Mouse (Mus musculus) MEL (cell line): ENCODE results near the gene Prr15. TPM values are rescaled to one million over a fixed set of nuclear protein-coding genes. Genes with fewer than 3 reads are reported as not detected.

Source experiments
- DNase-seq: peaks from one replicate; pipeline ENCODE4 v3.0.0; 2011; ENCODE audit warnings: low read depth, low spot score
- H3K27ac ChIP-seq: 2 replicates; pipeline ENCODE4 v1.5.1; 2012; ENCODE audit warnings: low read depth, mild to moderate bottlenecking, control low read depth, low read length, moderate library complexity; ENCODE audit not compliant: control insufficient read depth
- H3K27me3 ChIP-seq, 2 experiments: fragments of 150-350 bp in 1 of 2; sonication (generic) in 1 of 2; 2 replicates each; pipeline ENCODE4 v1.6.1; 2012; ENCODE audit warnings: low read length in 2 of 2, mild to moderate bottlenecking in 2 of 2, improper control_type of control experiment in 1 of 2, moderate library complexity in 1 of 2; ENCODE audit not compliant: insufficient read depth in 2 of 2, control insufficient read depth in 1 of 2
- H3K36me3 ChIP-seq, 2 experiments: 2 replicates each; pipeline ENCODE4 v1.6.1; 2012 to 2014; ENCODE audit warnings: low read length in 2 of 2, improper control_type of control experiment in 1 of 2, inconsistent platforms in 1 of 2, mild to moderate bottlenecking in 1 of 2; ENCODE audit not compliant: insufficient read depth in 2 of 2, control insufficient read depth in 1 of 2
- H3K4me1 ChIP-seq, 2 experiments: fragments of 150-350 bp in 1 of 2; sonication (generic) in 1 of 2; 2 replicates each; pipeline ENCODE4 v1.6.1; 2012; ENCODE audit warnings: low read length in 2 of 2, improper control_type of control experiment in 1 of 2, mild to moderate bottlenecking in 1 of 2; ENCODE audit not compliant: insufficient read depth in 2 of 2, control insufficient read depth in 1 of 2
- H3K4me3 ChIP-seq, 2 experiments: fragments of 150-350 bp in 1 of 2; sonication (generic) in 1 of 2; 2 replicates each; pipeline ENCODE4 v1.5.1; 2012; ENCODE audit warnings: low read depth in 2 of 2, low read length in 2 of 2, mild to moderate bottlenecking in 2 of 2, moderate library complexity in 2 of 2, control low read depth in 1 of 2, improper control_type of control experiment in 1 of 2; ENCODE audit not compliant: control insufficient read depth in 1 of 2, insufficient read depth in 1 of 2
- H3K79me2 ChIP-seq: 2 replicates; pipeline ENCODE4 v1.6.1; 2012; ENCODE audit warnings: mild to moderate bottlenecking, low read length, moderate library complexity; ENCODE audit not compliant: control insufficient read depth, poor library complexity, insufficient read depth
- H3K9ac ChIP-seq: 2 replicates; pipeline ENCODE4 v1.6.1; 2012; ENCODE audit warnings: low read depth, mild to moderate bottlenecking, control low read depth, low read length, moderate library complexity; ENCODE audit not compliant: control insufficient read depth, poor library complexity, severe bottlenecking
- H3K9me3 ChIP-seq: fragments of 150-350 bp; sonication (generic); replicated peaks from 2 replicates; pipeline ENCODE4 v1.6.1; 2012; ENCODE audit warnings: mild to moderate bottlenecking, low read length, improper control_type of control experiment, moderate library complexity; ENCODE audit not compliant: insufficient read depth
- CHD1 ChIP-seq: IDR thresholded peaks from 2 replicates; pipeline ENCODE4 v1.6.1; 2012; ENCODE audit warnings: low read depth, mild to moderate bottlenecking, inconsistent platforms, low read length, improper control_type of control experiment
- CHD2 ChIP-seq: IDR thresholded peaks from 2 replicates; pipeline ENCODE4 v1.6.1; 2011; ENCODE audit warnings: low read length, improper control_type of control experiment
- ELF1 ChIP-seq: IDR thresholded peaks from 2 replicates; pipeline ENCODE4 v1.6.1; 2014; ENCODE audit warnings: low read depth, mild to moderate bottlenecking, inconsistent platforms, low read length, improper control_type of control experiment, moderate library complexity
- ETS1 ChIP-seq: IDR thresholded peaks from 2 replicates; pipeline ENCODE4 v1.6.1; 2012; ENCODE audit warnings: low read depth, mild to moderate bottlenecking, inconsistent platforms, low read length, improper control_type of control experiment, moderate library complexity
- GABPA ChIP-seq: IDR thresholded peaks from 2 replicates; pipeline ENCODE4 v1.6.1; 2012; ENCODE audit warnings: low read depth, mild to moderate bottlenecking, inconsistent platforms, low read length, improper control_type of control experiment, moderate library complexity
- HCFC1 ChIP-seq: IDR thresholded peaks from 2 replicates; pipeline ENCODE4 v1.6.1; 2012; ENCODE audit warnings: low read depth, mild to moderate bottlenecking, inconsistent platforms, low read length, improper control_type of control experiment, moderate library complexity
- JUND ChIP-seq: IDR thresholded peaks from 2 replicates; pipeline ENCODE4 v1.6.1; 2011; ENCODE audit warnings: low read depth, mild to moderate bottlenecking, improper control_type of control experiment, low read length
- MYB ChIP-seq: IDR thresholded peaks from 2 replicates; pipeline ENCODE4 v1.6.1; 2011; ENCODE audit warnings: mild to moderate bottlenecking, low read depth, low read length, improper control_type of control experiment
- MYC ChIP-seq: IDR thresholded peaks from 2 replicates; pipeline ENCODE4 v1.6.1; 2011; ENCODE audit warnings: low read depth, mild to moderate bottlenecking, low read length, improper control_type of control experiment, moderate library complexity
- NELFE ChIP-seq: IDR thresholded peaks from 2 replicates; pipeline ENCODE4 v1.6.1; 2011; ENCODE audit warnings: low read depth, low read length, improper control_type of control experiment
- SIN3A ChIP-seq: IDR thresholded peaks from 2 replicates; pipeline ENCODE4 v1.6.1; 2012; ENCODE audit warnings: low read length, improper control_type of control experiment, inconsistent platforms
- TBP ChIP-seq: IDR thresholded peaks from 2 replicates; pipeline ENCODE4 v1.8.0; 2011; ENCODE audit warnings: low read depth, low read length, improper control_type of control experiment
- TCF12 ChIP-seq: IDR thresholded peaks from 2 replicates; pipeline ENCODE4 v1.6.1; 2014; ENCODE audit warnings: low read depth, mild to moderate bottlenecking, inconsistent platforms, low read length, improper control_type of control experiment, moderate library complexity
- UBTF ChIP-seq: IDR thresholded peaks from 2 replicates; pipeline ENCODE4 v1.6.1; 2012; ENCODE audit warnings: low read depth, mild to moderate bottlenecking, inconsistent platforms, low read length, improper control_type of control experiment, moderate library complexity, borderline replicate concordance; ENCODE audit not compliant: insufficient read depth
- ZC3H11A ChIP-seq: IDR thresholded peaks from 2 replicates; pipeline ENCODE4 v1.6.1; 2012; ENCODE audit warnings: low read depth, mild to moderate bottlenecking, inconsistent platforms, low read length, improper control_type of control experiment
- polyA plus RNA-seq, 2 experiments: library from polyadenylated mRNA; stranded (reverse) in 1 of 2; unstranded in 1 of 2; fragments of >175 nt in 1 of 2; fragments of >200 nt in 1 of 2; gene quantifications; 2 replicates each; pipeline versions ENCODE4 v1.2.1 to v1.2.4; 2012; ENCODE audit warnings: low replicate concordance in 2 of 2, low read depth in 1 of 2; ENCODE audit not compliant: insufficient read length in 2 of 2, insufficient read depth in 1 of 2, missing spikeins in 1 of 2
- total RNA-seq: library from RNA; depleted of rRNA; stranded (reverse); fragments of 300-350 nt; gene quantifications from 2 replicates; pipeline ENCODE4 v1.2.3, GENCODE M21; 2012

The Prr15 gene
- total and polyA plus RNA-seq, 3 experiments = not detected

DNA sequence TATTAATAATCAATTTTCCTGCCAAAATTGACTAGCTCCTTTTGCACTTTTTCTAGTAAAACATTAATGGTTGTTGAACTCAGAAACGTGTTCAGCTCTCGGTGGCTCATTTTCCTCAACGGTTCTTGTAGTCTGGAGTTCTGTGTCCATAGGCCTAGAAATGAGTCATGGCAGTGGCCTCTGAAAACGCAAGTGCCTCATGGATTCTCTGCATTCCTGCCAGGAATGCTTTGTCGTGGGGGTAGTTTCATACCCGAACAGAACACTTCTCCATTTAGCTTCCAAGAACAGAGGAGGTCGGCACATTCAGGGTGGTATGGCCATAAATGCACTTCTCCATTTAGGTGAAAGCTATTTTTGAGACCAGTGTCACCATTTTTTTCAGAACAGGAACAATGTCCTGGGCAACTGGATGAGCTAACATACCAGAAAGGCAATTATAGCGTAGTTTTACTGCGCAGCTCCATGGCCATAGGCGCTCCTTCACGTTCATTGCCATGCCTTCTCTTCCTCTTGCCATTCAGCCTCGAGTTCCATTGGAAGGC, 41.4 kb upstream of the Prr15 start:
- H3K9me3 ChIP-seq = no peaks in the 10 kb centered on the region
- no peaks in the 10 kb centered on the region for H3K4me1 ChIP-seq
- H3K27ac ChIP-seq = no peak overlapping the region
- no peak for DNase-seq
- H3K4me3 ChIP-seq = no peak overlapping the region
- no peaks in the 10 kb centered on the region for H3K36me3 ChIP-seq
- H3K27me3 ChIP-seq = no peaks in the 10 kb centered on the region
- TF ChIP-seq UBTF (no peak), MYC (no peak), ELF1 (no peak), ETS1 (no peak), TBP (no peak), SIN3A (no peak), MYB (no peak), CHD2 (no peak), HCFC1 (no peak), JUND (no peak), GABPA (no peak)
- no peaks in the 10 kb centered on the region for H3K79me2 ChIP-seq
- H3K9ac ChIP-seq = no peak overlapping the region

DNA sequence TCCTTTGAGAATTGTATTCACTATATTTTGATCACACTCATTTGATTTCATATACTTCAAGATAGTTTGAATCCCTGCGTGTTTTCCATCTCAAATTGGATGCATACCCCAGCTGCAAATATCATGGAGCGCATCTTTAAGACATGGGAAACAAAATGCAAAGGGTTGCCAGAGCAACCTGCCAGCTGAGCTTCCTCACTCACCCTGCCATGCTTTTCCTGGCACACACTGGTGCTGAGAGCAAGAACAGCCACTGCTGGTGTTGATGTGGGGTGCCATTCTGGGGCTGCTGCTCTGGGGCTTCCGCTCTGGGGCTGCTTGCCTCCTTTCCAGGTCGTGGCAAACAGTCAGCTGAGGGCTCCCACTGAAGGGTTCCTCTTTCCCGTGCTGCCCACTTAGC, 38.8 kb upstream of the Prr15 start:
- Histone ChIP-seq H3K9me3 (no peaks in the 10 kb centered on the region), H3K79me2 (no peaks in the 10 kb centered on the region), H3K4me1 (no peaks in the 10 kb centered on the region), H3K27ac (no peak overlapping the region), H3K9ac (no peak overlapping the region), H3K36me3 (no peaks in the 10 kb centered on the region), H3K27me3 (no peaks in the 10 kb centered on the region), H3K4me3 (no peak overlapping the region)
- no peak for DNase-seq
- TF ChIP-seq ZC3H11A = no peak
- TF ChIP-seq CHD1 = no peak
- no peak for TF ChIP-seq TCF12
- TF ChIP-seq SIN3A = no peak
- TF ChIP-seq HCFC1 = no peak
- no peak for TF ChIP-seq NELFE
